Mouse (Mus musculus) MEL (cell line): Measurements from ENCODE around the gene Pbx4. TPM values are rescaled to one million over a fixed set of nuclear protein-coding genes. Genes with fewer than 3 reads are reported as not detected.

Experiments used
- DNase-seq: peaks from one replicate; pipeline ENCODE4 v3.0.0; 2011; ENCODE audit warnings: low read depth, low spot score
- H3K27ac ChIP-seq: 2 replicates; pipeline ENCODE4 v1.5.1; 2012; ENCODE audit warnings: low read depth, mild to moderate bottlenecking, control low read depth, low read length, moderate library complexity; ENCODE audit not compliant: control insufficient read depth
- H3K27me3 ChIP-seq, 2 experiments: fragments of 150-350 bp in 1 of 2; sonication (generic) in 1 of 2; 2 replicates each; pipeline ENCODE4 v1.6.1; 2012; ENCODE audit warnings: low read length in 2 of 2, mild to moderate bottlenecking in 2 of 2, improper control_type of control experiment in 1 of 2, moderate library complexity in 1 of 2; ENCODE audit not compliant: insufficient read depth in 2 of 2, control insufficient read depth in 1 of 2
- H3K36me3 ChIP-seq, 2 experiments: 2 replicates each; pipeline ENCODE4 v1.6.1; 2012 to 2014; ENCODE audit warnings: low read length in 2 of 2, improper control_type of control experiment in 1 of 2, inconsistent platforms in 1 of 2, mild to moderate bottlenecking in 1 of 2; ENCODE audit not compliant: insufficient read depth in 2 of 2, control insufficient read depth in 1 of 2
- H3K4me1 ChIP-seq, 2 experiments: fragments of 150-350 bp in 1 of 2; sonication (generic) in 1 of 2; 2 replicates each; pipeline ENCODE4 v1.6.1; 2012; ENCODE audit warnings: low read length in 2 of 2, improper control_type of control experiment in 1 of 2, mild to moderate bottlenecking in 1 of 2; ENCODE audit not compliant: insufficient read depth in 2 of 2, control insufficient read depth in 1 of 2
- H3K4me3 ChIP-seq, 2 experiments: fragments of 150-350 bp in 1 of 2; sonication (generic) in 1 of 2; 2 replicates each; pipeline ENCODE4 v1.5.1; 2012; ENCODE audit warnings: low read depth in 2 of 2, low read length in 2 of 2, mild to moderate bottlenecking in 2 of 2, moderate library complexity in 2 of 2, control low read depth in 1 of 2, improper control_type of control experiment in 1 of 2; ENCODE audit not compliant: control insufficient read depth in 1 of 2, insufficient read depth in 1 of 2
- H3K79me2 ChIP-seq: 2 replicates; pipeline ENCODE4 v1.6.1; 2012; ENCODE audit warnings: mild to moderate bottlenecking, low read length, moderate library complexity; ENCODE audit not compliant: control insufficient read depth, poor library complexity, insufficient read depth
- H3K9ac ChIP-seq: 2 replicates; pipeline ENCODE4 v1.6.1; 2012; ENCODE audit warnings: low read depth, mild to moderate bottlenecking, control low read depth, low read length, moderate library complexity; ENCODE audit not compliant: control insufficient read depth, poor library complexity, severe bottlenecking
- H3K9me3 ChIP-seq: fragments of 150-350 bp; sonication (generic); replicated peaks from 2 replicates; pipeline ENCODE4 v1.6.1; 2012; ENCODE audit warnings: mild to moderate bottlenecking, low read length, improper control_type of control experiment, moderate library complexity; ENCODE audit not compliant: insufficient read depth
- ELF1 ChIP-seq: IDR thresholded peaks from 2 replicates; pipeline ENCODE4 v1.6.1; 2014; ENCODE audit warnings: low read depth, mild to moderate bottlenecking, inconsistent platforms, low read length, improper control_type of control experiment, moderate library complexity
- GATA1 ChIP-seq: IDR thresholded peaks from 2 replicates; pipeline ENCODE4 v1.6.1; 2011; ENCODE audit warnings: low read depth, low read length, improper control_type of control experiment
- KAT2A ChIP-seq: conservative IDR thresholded peaks from 2 replicates; pipeline ENCODE4 v1.6.1; 2012; ENCODE audit warnings: low read depth, low read length, improper control_type of control experiment, inconsistent platforms
- MAX ChIP-seq: IDR thresholded peaks from 2 replicates; pipeline ENCODE4 v1.6.1; 2011; ENCODE audit warnings: low read length, improper control_type of control experiment
- MAZ ChIP-seq: IDR thresholded peaks from 2 replicates; pipeline ENCODE4 v1.6.1; 2012; ENCODE audit warnings: low read depth, mild to moderate bottlenecking, inconsistent platforms, low read length, improper control_type of control experiment
- MYB ChIP-seq: IDR thresholded peaks from 2 replicates; pipeline ENCODE4 v1.6.1; 2011; ENCODE audit warnings: mild to moderate bottlenecking, low read depth, low read length, improper control_type of control experiment
- SIN3A ChIP-seq: IDR thresholded peaks from 2 replicates; pipeline ENCODE4 v1.6.1; 2012; ENCODE audit warnings: low read length, improper control_type of control experiment, inconsistent platforms
- TAL1 ChIP-seq: IDR thresholded peaks from 2 replicates; pipeline ENCODE4 v1.6.1; 2012; ENCODE audit warnings: mild to moderate bottlenecking, inconsistent platforms, low read length, moderate library complexity, mixed read lengths
- TBP ChIP-seq: IDR thresholded peaks from 2 replicates; pipeline ENCODE4 v1.8.0; 2011; ENCODE audit warnings: low read depth, low read length, improper control_type of control experiment
- USF2 ChIP-seq, 2 experiments: IDR thresholded peaks; 2 replicates each; pipeline ENCODE4 v1.6.1; 2011 to 2012; ENCODE audit warnings: improper control_type of control experiment in 2 of 2, low read length in 2 of 2, borderline replicate concordance in 1 of 2, inconsistent platforms in 1 of 2, low read depth in 1 of 2, mild to moderate bottlenecking in 1 of 2; ENCODE audit not compliant: insufficient read depth in 1 of 2
- ZC3H11A ChIP-seq: IDR thresholded peaks from 2 replicates; pipeline ENCODE4 v1.6.1; 2012; ENCODE audit warnings: low read depth, mild to moderate bottlenecking, inconsistent platforms, low read length, improper control_type of control experiment
- ZKSCAN1 ChIP-seq: IDR thresholded peaks from 2 replicates; pipeline ENCODE4 v1.6.1; 2012; ENCODE audit warnings: low read depth, mild to moderate bottlenecking, inconsistent platforms, low read length, improper control_type of control experiment, moderate library complexity
- ZMIZ1 ChIP-seq: IDR thresholded peaks from 2 replicates; pipeline ENCODE4 v1.6.1; 2012; ENCODE audit warnings: low read depth, mild to moderate bottlenecking, inconsistent platforms, low read length, improper control_type of control experiment, moderate library complexity
- ZNF384 ChIP-seq: IDR thresholded peaks from 2 replicates; pipeline ENCODE4 v1.6.1; 2012; ENCODE audit warnings: low read depth, mild to moderate bottlenecking, inconsistent platforms, low read length, improper control_type of control experiment
- polyA plus RNA-seq, 2 experiments: library from polyadenylated mRNA; stranded (reverse) in 1 of 2; unstranded in 1 of 2; fragments of >175 nt in 1 of 2; fragments of >200 nt in 1 of 2; gene quantifications; 2 replicates each; pipeline versions ENCODE4 v1.2.1 to v1.2.4; 2012; ENCODE audit warnings: low replicate concordance in 2 of 2, low read depth in 1 of 2; ENCODE audit not compliant: insufficient read length in 2 of 2, insufficient read depth in 1 of 2, missing spikeins in 1 of 2
- total RNA-seq: library from RNA; depleted of rRNA; stranded (reverse); fragments of 300-350 nt; gene quantifications from 2 replicates; pipeline ENCODE4 v1.2.3, GENCODE M21; 2012

The Pbx4 gene
- total and polyA plus RNA-seq, 3 experiments, result 9.3 to 15.6 TPM; not detected in 1

GRCm38 (mm10) chr8:69803366-69803765 is 28.9 kb upstream of the Pbx4 start:
- H3K9me3 ChIP-seq, result no peaks in the 10 kb centered on the region
- no peak for DNase-seq
- H3K79me2 ChIP-seq, result no peaks in the 10 kb centered on the region
- H3K27ac ChIP-seq, result no peak overlapping the region
- H3K4me3 ChIP-seq, result no peak overlapping the region
- H3K4me1 ChIP-seq, result no peaks in the 10 kb centered on the region
- TF ChIP-seq GATA1 (no peak), SIN3A (no peak), ELF1 (no peak), KAT2A (no peak)
- H3K9ac ChIP-seq, result no peak overlapping the region
- no peaks in the 10 kb centered on the region for H3K27me3 ChIP-seq
- peaks cover 3 to 8% of the 10 kb centered on the region in 2 experiments; a peak in 2 of 4 replicates for H3K36me3 ChIP-seq

- Histone ChIP-seq H3K27me3 (no peaks in the 10 kb centered on the region), H3K27ac (no peak overlapping the region), H3K36me3 (peaks cover 3 to 7% of the 10 kb centered on the region in 2 experiments; a peak in 3 of 4 replicates), H3K79me2 (peaks cover 6% of the 10 kb centered on the region), H3K4me3 (no peak overlapping the region)
- no peak for DNase-seq
- peak; percentile 67 for TF ChIP-seq ZNF384
- TF ChIP-seq ZKSCAN1, result 0 out of 2 replicates have a peak, but pooled peaks have one; percentile 41
- TF ChIP-seq TAL1, result no peak
- TF ChIP-seq, all 39 proteins: peak for 2
- H3K4me1 ChIP-seq, result no peaks in the 10 kb centered on the region
- H3K9ac ChIP-seq, result no peak overlapping the region
- H3K9me3 ChIP-seq, result no peaks in the 10 kb centered on the region
Observed at GRCm38 (mm10) chr8:69804537-69804936, 27.8 kb upstream of the Pbx4 start.

DNA sequence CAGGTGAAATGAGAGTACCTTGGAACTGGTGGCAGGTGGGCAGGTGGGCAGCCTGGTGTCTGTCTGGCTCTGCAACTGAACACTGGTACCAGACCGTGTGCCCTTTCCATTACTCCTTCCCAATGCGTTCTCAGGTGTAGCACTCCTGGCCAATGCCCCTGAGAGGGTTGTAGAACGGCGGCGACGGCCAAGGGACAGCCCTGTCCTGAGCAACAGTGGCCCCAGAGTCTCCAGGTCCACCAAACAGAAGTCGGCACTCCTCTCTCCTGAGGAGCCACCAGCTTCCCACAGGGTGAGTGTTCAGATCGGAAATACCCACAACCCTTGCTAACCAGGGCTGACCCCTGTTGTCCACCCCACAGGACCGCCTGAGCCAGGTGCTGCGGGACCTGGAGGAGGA is 27.2 kb upstream of the Pbx4 start:
- H3K4me1 ChIP-seq, result no peaks in the 10 kb centered on the region
- TF ChIP-seq MAX, result no peak
- TF ChIP-seq SIN3A, result no peak
- TF ChIP-seq MYB, result no peak
- no peak for TF ChIP-seq ZC3H11A
- no peak for TF ChIP-seq TBP
- no peak for TF ChIP-seq MAZ
- TF ChIP-seq USF2 (IDR thresholded peaks at IDR 0.05; ENCODE audit: borderline replicate concordance in 1 of 2, insufficient read depth in 1 of 2, low read depth in 1 of 2, low read length in 2 of 2), result no peak
- no peak for TF ChIP-seq TAL1
- TF ChIP-seq ZMIZ1, result no peak
- TF ChIP-seq, all 39 proteins: peak for 0
- H3K27me3 ChIP-seq, result no peaks in the 10 kb centered on the region
- no peak overlapping the region for H3K4me3 ChIP-seq
- no peak overlapping the region for H3K9ac ChIP-seq
- H3K9me3 ChIP-seq, result no peaks in the 10 kb centered on the region
- H3K79me2 ChIP-seq, result peaks cover 7% of the 10 kb centered on the region
- no peak overlapping the region for H3K27ac ChIP-seq
- DNase-seq, result no peak
- peaks cover 6 to 7% of the 10 kb centered on the region in 2 experiments; a peak in 3 of 4 replicates for H3K36me3 ChIP-seq
